Mouse (Mus musculus) right cerebral cortex, adult 2 months (tissue): Measurements from ENCODE around the gene Hpd.
A peak's percentile ranks its signal among the peaks of the same experiment; 100 is the strongest.

Experiments
- DNase-seq, 2 experiments: peaks; one replicate each; pipeline ENCODE4 v3.0.0; 2021 to 2022; ENCODE audit warnings: low spot score in 2 of 2

The Hpd gene

GRCm38 (mm10) chr5:123135471-123136360, 46.8 kb downstream of the Hpd start:
- DNase-seq, result peak; percentile 40 to 76

- DNase-seq, result no peak
Observed at GRCm38 (mm10) chr5:123134875-123135382, 47.6 kb downstream of the Hpd start.

GRCm38 (mm10) chr5:123134186-123134874, 48.2 kb downstream of the Hpd start:
- DNase-seq, result peak; percentile 62 to 63

- peak in 1 of 2 experiments; percentile 45 for DNase-seq
Observed at GRCm38 (mm10) chr5:123133784-123134143, 48.8 kb downstream of the Hpd start.

- peak; percentile 92 to 93 for DNase-seq
Observed at GRCm38 (mm10) chr5:123133083-123133783, 49.3 kb downstream of the Hpd start.

- DNase-seq, result peak; percentile 83 to 88
Observed at GRCm38 (mm10) chr5:123132308-123133071, 50.0 kb downstream of the Hpd start, which contains the start of gene Rhof. TSS of gene Rhof (minus strand) at chr5:123132692.

- no peak for DNase-seq
Observed at GRCm38 (mm10) chr5:123130814-123131148, 51.7 kb downstream of the Hpd start.

- no peak for DNase-seq
Observed at GRCm38 (mm10) chr5:123130030-123130813, 52.3 kb downstream of the Hpd start.

GRCm38 (mm10) chr5:123129170-123129757, 53.3 kb downstream of the Hpd start:
- no peak for DNase-seq

- no peak for DNase-seq
Observed at GRCm38 (mm10) chr5:123128426-123129169, 53.9 kb downstream of the Hpd start.

- DNase-seq, result no peak
Observed at GRCm38 (mm10) chr5:123127031-123127430, 55.5 kb downstream of the Hpd start.

GRCm38 (mm10) chr5:123125638-123126406, 56.7 kb downstream of the Hpd start:
- no peak for DNase-seq

GRCm38 (mm10) chr5:123125105-123125504, 57.4 kb downstream of the Hpd start:
- DNase-seq, result no peak

GRCm38 (mm10) chr5:123122181-123122580, 60.3 kb downstream of the Hpd start:
- DNase-seq, result no peak
